Mouse (Mus musculus): ENCODE measurements at regions not wholly inside any gene's neighbourhood (a gene's known extent, or its start where the extent isn't known, plus 50 kb on each side); places are given as distances from the start of the nearest gene placed in this dataset.
A peak's percentile ranks its signal among the peaks of the same experiment; 100 is the strongest.

DNA sequence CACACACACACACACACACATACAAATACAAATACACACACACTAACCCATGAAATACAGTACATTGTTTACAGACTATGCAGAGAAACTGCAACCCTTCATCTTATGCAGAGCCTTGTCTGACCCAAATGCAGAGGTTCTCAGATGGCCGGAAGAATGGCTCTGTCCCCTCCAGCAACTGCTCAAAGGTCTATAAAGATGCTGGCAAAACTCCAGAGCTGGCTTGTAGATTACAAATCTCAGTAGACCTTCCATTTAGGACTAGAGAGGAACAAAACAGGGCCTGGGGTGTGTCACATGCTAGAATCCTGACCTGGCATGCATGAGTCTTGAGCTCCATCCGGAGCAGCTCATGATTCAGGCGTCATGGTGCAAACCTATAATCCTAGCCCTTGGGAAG lies 364.4 kb upstream of the Runx1 start:
- DNase-seq (ENCODE audit: low spot score in 2 of 2) = no peak

GRCm38 (mm10) chr16:93189875-93190274 lies 363.9 kb upstream of the Runx1 start:
- DNase-seq (ENCODE audit: low spot score in 2 of 2) = no peak

DNA sequence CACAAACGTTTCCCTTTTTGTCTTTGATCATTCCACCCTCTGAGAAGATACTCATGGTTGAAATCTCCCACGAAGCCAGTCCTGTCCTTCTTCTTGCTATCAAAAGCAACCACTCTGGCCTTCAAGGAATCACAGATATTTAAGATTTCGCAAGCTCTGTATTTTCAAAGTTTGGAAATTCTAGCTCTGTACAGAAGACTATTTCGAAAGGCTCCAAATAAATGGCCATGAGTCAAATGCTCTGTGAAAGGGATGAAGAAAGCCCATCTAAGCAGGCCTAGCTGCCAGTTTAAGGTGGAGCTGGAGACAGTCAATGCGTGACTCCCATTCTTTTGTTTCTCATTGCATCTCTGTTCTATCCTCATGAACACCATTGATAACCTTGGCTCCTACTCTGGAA lies 363.5 kb upstream of the Runx1 start:
- DNase-seq (ENCODE audit: low spot score in 2 of 2) = no peak

DNA sequence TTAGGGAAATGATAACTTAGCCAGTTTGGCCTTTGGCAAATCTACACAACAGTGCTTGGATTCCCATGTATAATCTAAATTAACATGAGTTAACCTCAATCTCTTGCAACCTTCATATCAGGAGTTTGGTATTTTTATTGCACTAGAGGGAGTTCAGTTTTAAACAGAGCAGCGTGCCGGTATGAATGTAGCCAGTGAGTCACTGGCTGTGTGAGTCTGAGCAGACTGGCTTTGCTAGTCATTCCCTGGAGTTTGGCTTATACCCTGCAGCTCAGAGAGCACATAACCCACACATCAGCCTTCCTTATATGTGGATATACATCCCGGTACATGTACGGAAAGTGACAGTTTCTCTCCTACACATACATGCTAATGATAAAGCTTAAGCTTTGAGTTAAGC lies 360.6 kb upstream of the Runx1 start:
- DNase-seq (ENCODE audit: low spot score in 2 of 2) = no peak

DNA sequence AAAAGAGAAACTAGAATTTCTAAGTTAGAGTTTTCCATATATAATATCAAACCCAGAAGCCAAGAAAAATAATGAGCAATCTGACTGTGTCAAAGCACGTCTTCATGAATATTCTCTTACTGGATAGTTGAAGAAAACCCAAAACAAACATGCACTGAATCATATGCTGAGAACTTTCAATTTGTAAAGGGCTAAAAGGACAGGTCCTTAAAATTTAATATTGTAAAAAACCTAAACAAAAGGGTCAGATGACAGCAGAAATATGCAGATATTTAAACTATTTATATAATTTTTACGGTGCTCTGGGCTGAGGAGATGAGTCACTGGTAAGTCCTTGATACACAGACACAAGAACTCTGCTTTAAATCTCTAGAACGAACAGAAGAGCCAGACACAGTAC lies 356.7 kb upstream of the Runx1 start:
- no peak for DNase-seq (ENCODE audit: low spot score in 2 of 2)

DNA sequence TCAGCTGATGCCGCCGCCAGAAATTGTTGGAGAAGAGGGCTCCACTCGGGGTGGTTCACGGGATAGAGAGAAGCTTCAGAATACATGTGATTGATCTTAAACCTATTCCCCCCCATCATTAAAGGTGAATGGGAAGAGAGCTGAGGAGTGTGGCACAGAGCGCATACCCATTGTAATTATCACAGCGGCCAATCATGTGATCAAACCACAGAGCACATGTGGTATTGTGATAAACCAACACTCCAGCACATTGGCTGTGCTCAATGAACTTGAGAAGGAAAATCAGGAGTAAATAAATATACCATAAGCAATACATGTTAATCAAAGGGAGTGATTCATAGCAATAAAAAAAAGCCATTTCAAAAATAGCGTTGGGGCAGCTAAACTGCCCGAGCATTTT lies 355.5 kb upstream of the Runx1 start:
- no peak for DNase-seq (ENCODE audit: low spot score in 2 of 2)

GRCm38 (mm10) chr16:93180213-93180612 lies 354.3 kb upstream of the Runx1 start:
- no peak for DNase-seq (ENCODE audit: low spot score in 2 of 2)

GRCm38 (mm10) chr16:93166667-93167066 lies 340.7 kb upstream of the Runx1 start:
- DNase-seq (ENCODE audit: low spot score in 2 of 2) = no peak

- DNase-seq (ENCODE audit: low spot score in 2 of 2) = peak in 1 of 2 experiments; percentile 40
Measured at GRCm38 (mm10) chr16:93158526-93159226, 332.7 kb upstream of the Runx1 start.

DNA sequence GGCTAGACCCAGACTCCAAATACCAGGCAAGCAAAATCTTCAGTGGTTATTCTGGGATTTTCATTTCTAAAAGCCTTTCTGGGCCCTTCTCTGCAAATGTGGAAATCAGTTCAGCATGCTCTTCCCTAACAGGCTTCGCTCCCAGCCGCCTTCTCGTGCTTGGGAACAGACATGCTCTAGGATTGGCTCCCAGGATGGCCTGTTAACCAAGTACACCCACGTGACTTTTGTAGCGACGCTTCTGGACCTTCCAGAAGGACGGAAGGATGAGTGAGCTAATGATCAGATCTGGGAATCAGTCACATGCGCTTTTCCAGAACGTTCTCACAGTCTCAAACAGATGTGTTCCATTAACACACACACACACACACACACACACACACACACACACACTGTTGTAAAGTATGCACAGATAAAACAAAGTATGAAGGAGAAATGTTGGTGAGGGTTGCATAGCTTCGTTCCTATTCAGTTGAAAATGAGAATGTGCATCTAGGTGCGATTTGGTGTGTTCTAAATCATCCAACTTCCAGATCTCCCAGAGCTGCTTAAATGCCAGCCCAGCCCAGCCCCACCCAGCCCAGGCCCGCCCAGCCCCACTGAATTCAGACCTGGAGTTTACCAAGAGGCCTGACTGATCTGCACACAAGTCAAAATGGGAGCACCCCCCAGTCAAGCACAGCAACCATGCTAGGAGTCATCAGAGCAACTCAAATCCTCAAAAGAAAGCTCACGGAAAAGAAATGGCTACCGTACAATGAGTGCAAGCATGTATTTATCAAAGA lies 327.8 kb upstream of the Runx1 start:
- DNase-seq (ENCODE audit: low spot score in 2 of 2) = no peak

- DNase-seq (ENCODE audit: low spot score in 2 of 2) = no peak
Measured at GRCm38 (mm10) chr16:93152765-93153489, 327.0 kb upstream of the Runx1 start.

DNA sequence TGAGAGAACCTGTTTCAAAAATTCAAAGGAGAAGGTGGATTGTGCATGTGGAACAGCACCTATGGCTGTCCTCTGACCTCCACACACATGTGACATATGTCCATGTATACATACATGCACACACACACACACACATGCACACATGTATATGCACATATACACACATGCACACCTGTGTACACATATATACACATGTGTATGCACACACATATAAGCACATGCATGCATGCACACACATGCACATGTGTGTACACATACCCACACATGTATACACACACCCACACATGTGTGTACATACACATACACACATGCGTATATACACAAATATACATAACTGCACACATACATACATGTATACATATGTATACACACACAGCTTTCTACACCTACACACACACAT lies 326.1 kb upstream of the Runx1 start:
- no peak for DNase-seq (ENCODE audit: low spot score in 2 of 2)

GRCm38 (mm10) chr16:93151652-93152051 lies 325.7 kb upstream of the Runx1 start:
- DNase-seq (ENCODE audit: low spot score in 2 of 2) = no peak

DNA sequence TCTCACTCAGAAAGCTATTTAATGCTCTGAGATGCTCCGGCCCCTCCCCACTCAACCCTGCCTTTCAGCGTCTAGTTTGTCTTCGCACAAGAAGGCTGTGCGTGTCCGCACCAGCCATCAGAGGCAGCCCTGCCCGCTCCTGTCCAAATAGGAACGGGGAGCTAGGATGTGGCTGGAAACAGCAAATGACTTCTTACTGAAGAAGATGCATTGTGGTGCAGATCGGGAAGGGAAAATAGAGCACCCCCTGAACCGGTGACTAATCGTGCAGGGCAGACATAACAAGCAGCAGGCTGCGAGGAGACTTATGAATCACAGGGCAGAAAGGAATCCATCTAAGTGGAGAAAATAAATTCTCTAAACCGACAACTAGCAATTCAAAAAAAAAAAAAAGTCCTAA lies 324.5 kb upstream of the Runx1 start:
- no peak for DNase-seq (ENCODE audit: low spot score in 2 of 2)

DNA sequence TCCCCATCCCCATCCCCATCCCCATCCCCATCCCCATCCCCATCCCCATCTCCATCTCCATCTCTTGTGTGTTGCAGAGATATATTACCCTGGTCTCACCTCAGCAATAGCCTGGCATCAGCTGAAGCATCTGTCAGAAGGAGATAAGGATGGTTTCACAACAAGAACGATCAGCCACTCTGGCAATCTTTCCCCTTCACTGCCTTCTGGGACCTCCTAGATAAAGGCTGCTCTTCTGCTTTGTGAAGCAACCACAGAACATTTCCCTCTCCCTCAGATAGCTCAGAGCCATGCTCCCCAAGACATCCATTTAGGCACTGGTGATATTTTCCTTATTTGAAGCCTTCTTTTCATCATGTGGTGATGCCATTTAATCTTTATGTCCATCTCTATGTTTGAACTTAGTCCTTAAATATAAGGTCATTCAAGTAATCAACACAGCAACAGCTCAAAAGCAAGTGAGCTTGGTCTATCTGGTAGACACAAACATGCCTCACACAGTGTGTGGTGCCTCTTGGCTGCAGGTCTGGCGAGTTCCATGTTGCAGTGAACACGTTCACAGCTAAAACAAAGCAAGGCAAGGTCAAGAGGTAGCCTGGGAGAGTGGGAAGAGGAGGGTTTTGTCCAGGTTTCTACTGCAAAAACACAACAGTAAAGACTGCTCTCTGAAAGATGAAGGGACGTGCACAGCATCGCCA lies 321.7 kb upstream of the Runx1 start:
- peak in 1 of 2 experiments; percentile 64 for DNase-seq (ENCODE audit: low spot score in 2 of 2)

DNA sequence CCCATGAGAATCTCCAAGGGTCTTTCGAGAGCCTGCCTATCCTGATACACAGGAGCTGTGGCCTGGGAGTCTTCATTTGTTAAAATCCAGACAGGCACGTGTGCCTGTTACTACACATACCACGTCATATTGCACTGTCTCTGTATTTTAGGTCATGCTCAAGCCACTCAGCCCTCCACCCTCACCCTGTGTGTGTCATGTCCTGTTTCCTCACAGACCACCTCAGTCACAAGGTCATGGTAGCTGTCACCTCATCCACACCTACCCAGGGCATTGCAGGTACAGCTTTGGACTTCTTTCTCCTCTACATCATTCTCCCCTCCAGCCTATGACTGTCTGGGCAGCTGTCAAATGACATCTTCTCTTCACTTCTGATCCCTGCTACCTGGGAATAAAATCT lies 320.9 kb upstream of the Runx1 start:
- no peak for DNase-seq (ENCODE audit: low spot score in 2 of 2)

GRCm38 (mm10) chr16:93145617-93146016 lies 319.7 kb upstream of the Runx1 start:
- no peak for DNase-seq (ENCODE audit: low spot score in 2 of 2)

GRCm38 (mm10) chr16:93144033-93144432 lies 318.1 kb upstream of the Runx1 start:
- no peak for DNase-seq (ENCODE audit: low spot score in 2 of 2)

DNA sequence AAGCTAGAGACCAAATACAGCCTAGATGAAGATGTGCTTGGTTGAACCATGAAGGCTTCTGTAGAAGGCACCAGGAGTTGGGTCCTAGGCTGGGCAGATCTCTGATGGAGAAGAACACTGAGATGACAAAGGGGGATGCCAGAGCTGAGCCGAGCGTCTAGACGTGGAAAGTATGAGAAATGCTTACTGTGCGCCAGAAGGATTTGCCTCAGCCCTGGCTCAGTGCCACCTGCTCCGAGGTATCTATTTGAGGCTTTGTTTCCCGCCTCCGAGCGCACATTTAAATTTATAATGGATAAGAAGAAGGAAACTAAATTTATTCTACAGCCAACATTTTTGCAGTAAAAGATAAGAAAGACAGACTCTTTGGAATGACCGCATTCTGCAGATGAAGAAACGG lies 317.2 kb upstream of the Runx1 start:
- no peak for DNase-seq (ENCODE audit: low spot score in 2 of 2)

GRCm38 (mm10) chr16:93141967-93142366 lies 316.0 kb upstream of the Runx1 start:
- DNase-seq (ENCODE audit: low spot score in 2 of 2) = no peak

GRCm38 (mm10) chr16:93140535-93141110 lies 314.7 kb upstream of the Runx1 start:
- no peak for DNase-seq (ENCODE audit: low spot score in 2 of 2)

GRCm38 (mm10) chr16:93137249-93137648 lies 311.3 kb upstream of the Runx1 start:
- DNase-seq (ENCODE audit: low spot score in 2 of 2) = no peak

Data from spleen, postnatal 10 days (tissue).